Mouse (Mus musculus) spleen, adult 2 months (tissue): ENCODE data around the gene Bfsp2. TPM values are rescaled to one million over a fixed set of nuclear protein-coding genes. Genes with fewer than 3 reads are reported as not detected.

ENCODE experiments used
- DNase-seq, 2 experiments: peaks; one replicate each; pipeline versions ENCODE4 v3.0.0 to v3.0.0-alpha.2; 2012 to 2021; ENCODE audit warnings: low spot score in 2 of 2, low read depth in 1 of 2
- H3K27ac ChIP-seq: fragments of 200-500 bp; 2 replicates; pipeline ENCODE4 v1.5.1; 2012; ENCODE audit warnings: low read length, inconsistent platforms; ENCODE audit not compliant: insufficient read depth
- H3K27me3 ChIP-seq: fragments of 200-500 bp; 2 replicates; pipeline ENCODE4 v1.6.1; 2012; ENCODE audit warnings: mild to moderate bottlenecking, moderate library complexity, low read length, inconsistent platforms; ENCODE audit not compliant: control insufficient read depth, insufficient read depth
- H3K36me3 ChIP-seq: fragments of 200-500 bp; 2 replicates; pipeline ENCODE4 v1.6.1; 2012; ENCODE audit warnings: mild to moderate bottlenecking, low read length, inconsistent platforms; ENCODE audit not compliant: control insufficient read depth, insufficient read depth
- H3K4me1 ChIP-seq: fragments of 200-500 bp; 2 replicates; pipeline ENCODE4 v1.6.1; 2011; ENCODE audit warnings: inconsistent platforms; ENCODE audit not compliant: control insufficient read depth, insufficient read depth, insufficient read length
- H3K4me3 ChIP-seq: fragments of 200-500 bp; 2 replicates; pipeline ENCODE4 v1.5.1; 2011; ENCODE audit warnings: mild to moderate bottlenecking, inconsistent platforms; ENCODE audit not compliant: insufficient read depth, insufficient read length; ENCODE audit errors: extremely low read depth
- CTCF ChIP-seq: fragments of 200-500 bp; IDR thresholded peaks from 2 replicates; pipeline ENCODE4 v1.5.1; 2011; ENCODE audit warnings: mild to moderate bottlenecking, inconsistent platforms; ENCODE audit not compliant: insufficient read depth, insufficient read length, insufficient replicate concordance; ENCODE audit errors: extremely low read depth
- POLR2A ChIP-seq: fragments of 200-500 bp; IDR thresholded peaks from 2 replicates; pipeline ENCODE4 v1.6.1; 2011; ENCODE audit warnings: low read depth, low read length, inconsistent platforms
- WGBS: fragments of 180-500 bp; shearing (Covaris S2); methylation state at CpG from one replicate; pipeline ENCODE4 v1.1.7; 2018; 5-methylcytosine and 5-hydroxymethylcytosine counted together
- polyA plus RNA-seq: library from polyadenylated mRNA; depleted of rRNA; stranded (reverse); fragments of >200 nt; gene quantifications from 2 replicates; pipeline ENCODE4 v1.2.3, GENCODE M21; 2012

Bfsp2 gene
- polyA plus RNA-seq, 1 experiment = 6.9 TPM

GRCm38 (mm10) chr9:103468911-103469310 lies 11.3 kb downstream of the Bfsp2 start:
- 78% methylated on average over 7 of the region's 7 CpGs for WGBS
- Histone ChIP-seq H3K27ac (no peak overlapping the region), H3K4me1 (peaks cover 11% of the 10 kb centered on the region; the same call in 1 of the 2 replicates)

GRCm38 (mm10) chr9:103465711-103466220 lies 14.5 kb downstream of the Bfsp2 start:
- peaks cover 9% of the 10 kb centered on the region; the same call in 1 of the 2 replicates for H3K4me1 ChIP-seq
- no peak for TF ChIP-seq CTCF
- no peak for TF ChIP-seq POLR2A
- WGBS = 90% methylated on average over 13 of the region's 13 CpGs
- no peak overlapping the region for H3K4me3 ChIP-seq
- H3K36me3 ChIP-seq = no peaks in the 10 kb centered on the region
- H3K27ac ChIP-seq = no peak overlapping the region
- DNase-seq = no peak
- no peaks in the 10 kb centered on the region for H3K27me3 ChIP-seq

More at GRCm38 (mm10) chr9:103468911-103469310, 11.3 kb downstream of the Bfsp2 start:
- DNase-seq = no peak
- TF ChIP-seq CTCF = no peak
- TF ChIP-seq POLR2A = no peak
- H3K36me3 ChIP-seq = no peaks in the 10 kb centered on the region
- no peaks in the 10 kb centered on the region for H3K27me3 ChIP-seq
- H3K4me3 ChIP-seq = no peak overlapping the region

- WGBS = 77% methylated on average over 1 of the region's 1 CpGs
Observed at GRCm38 (mm10) chr9:103465293-103465692, 14.9 kb downstream of the Bfsp2 start.

GRCm38 (mm10) chr9:103463833-103464232 lies 16.4 kb downstream of the Bfsp2 start:
- no peak overlapping the region for H3K4me3 ChIP-seq
- WGBS = 37% methylated on average over 6 of the region's 6 CpGs
- TF ChIP-seq POLR2A (no peak), CTCF (no peak)
- H3K4me1 ChIP-seq = no peaks in the 10 kb centered on the region
- DNase-seq = no peak
- H3K27ac ChIP-seq = no peak overlapping the region
- no peaks in the 10 kb centered on the region for H3K36me3 ChIP-seq
- H3K27me3 ChIP-seq = no peaks in the 10 kb centered on the region

More at GRCm38 (mm10) chr9:103465293-103465692, 14.9 kb downstream of the Bfsp2 start:
- Histone ChIP-seq H3K27me3 (no peaks in the 10 kb centered on the region), H3K4me1 (peaks cover 4% of the 10 kb centered on the region; the same call in 1 of the 2 replicates), H3K27ac (no peak overlapping the region), H3K4me3 (no peak overlapping the region), H3K36me3 (no peaks in the 10 kb centered on the region)
- TF ChIP-seq POLR2A (no peak), CTCF (no peak)
- no peak for DNase-seq

- H3K27ac ChIP-seq = no peak overlapping the region
- no peak overlapping the region for H3K4me3 ChIP-seq
- no peaks in the 10 kb centered on the region for H3K27me3 ChIP-seq
- DNase-seq = no peak
- TF ChIP-seq CTCF (no peak), POLR2A (no peak)
- no peaks in the 10 kb centered on the region for H3K4me1 ChIP-seq
- WGBS = 55% methylated on average over 2 of the region's 2 CpGs
- no peaks in the 10 kb centered on the region for H3K36me3 ChIP-seq
Observed at GRCm38 (mm10) chr9:103459839-103460238, 20.4 kb downstream of the Bfsp2 start.

- Histone ChIP-seq H3K4me3 (no peak overlapping the region), H3K27ac (no peak overlapping the region), H3K36me3 (no peaks in the 10 kb centered on the region), H3K27me3 (no peaks in the 10 kb centered on the region), H3K4me1 (no peaks in the 10 kb centered on the region)
- 28% methylated on average over 1 of the region's 1 CpGs for WGBS
- DNase-seq = no peak
- TF ChIP-seq POLR2A (no peak), CTCF (no peak)
Observed at GRCm38 (mm10) chr9:103459307-103459706, 20.9 kb downstream of the Bfsp2 start.

- Histone ChIP-seq H3K4me1 (peaks cover 4% of the 10 kb centered on the region; the same call in 1 of the 2 replicates), H3K4me3 (peak overlapping the region; percentile 32; the same call in 1 of the 2 replicates), H3K36me3 (no peaks in the 10 kb centered on the region), H3K27ac (peak overlapping the region; percentile 91), H3K27me3 (no peaks in the 10 kb centered on the region)
- TF ChIP-seq POLR2A = no peak
- no peak for TF ChIP-seq CTCF
- no peak for DNase-seq
- WGBS = 16% methylated on average over 6 of the region's 6 CpGs
Observed at GRCm38 (mm10) chr9:103449651-103450050, 30.6 kb downstream of the Bfsp2 start.
